Mouse (Mus musculus) midbrain, postnatal 0 days (tissue): Measurements from ENCODE around the gene Thsd4. TPM values are rescaled to one million over a fixed set of nuclear protein-coding genes. Genes with fewer than 3 reads are reported as not detected.

Experiments used
- ATAC-seq: fragments of 200-750 bp; cut with Nextera tagmentation; 2 replicates; pipeline ENCODE4 v1.8.0; 2017; ENCODE audit warnings: moderate number of reproducible peaks, mild to moderate bottlenecking, moderate TSS enrichment, moderate library complexity; ENCODE audit not compliant: low FRiP score
- DNase-seq: peaks from one replicate; pipeline ENCODE4 v3.0.0-alpha.2; 2015; ENCODE audit warnings: low spot score
- H3K27ac ChIP-seq: fragments of 300-500 bp; sonication (generic); 2 replicates; pipeline ENCODE4 v1.5.1; 2014; ENCODE audit warnings: low read depth, mild to moderate bottlenecking, low read length, mixed read lengths
- H3K27me3 ChIP-seq: fragments of 300-500 bp; sonication (generic); 2 replicates; pipeline ENCODE4 v1.6.1; 2014; ENCODE audit warnings: low read length, control low read depth, mixed read lengths; ENCODE audit not compliant: insufficient read depth
- H3K36me3 ChIP-seq: fragments of 300-500 bp; sonication (generic); 2 replicates; pipeline ENCODE4 v1.6.1; 2014; ENCODE audit warnings: low read length, control low read depth, mixed read lengths; ENCODE audit not compliant: insufficient read depth
- H3K4me1 ChIP-seq: fragments of 300-500 bp; sonication (generic); 2 replicates; pipeline ENCODE4 v1.6.1; 2014; ENCODE audit warnings: mild to moderate bottlenecking, control low read depth, antibody characterized with exemption, low read length, mixed read lengths; ENCODE audit not compliant: insufficient read depth
- H3K4me2 ChIP-seq: fragments of 300-500 bp; sonication (generic); 2 replicates; pipeline ENCODE4 v1.6.1; 2014; ENCODE audit warnings: low read depth, mild to moderate bottlenecking, low read length, mixed read lengths; ENCODE audit not compliant: poor library complexity, severe bottlenecking
- H3K4me3 ChIP-seq: fragments of 300-500 bp; sonication (generic); 2 replicates; pipeline ENCODE4 v1.5.1; 2014; ENCODE audit warnings: low read depth, mild to moderate bottlenecking, low read length, moderate library complexity
- H3K9ac ChIP-seq: fragments of 300-500 bp; sonication (generic); replicated peaks from 2 replicates; pipeline ENCODE4 v1.6.1; 2014; ENCODE audit warnings: mild to moderate bottlenecking, low read length, moderate library complexity, mixed read lengths; ENCODE audit not compliant: poor library complexity, severe bottlenecking
- H3K9me3 ChIP-seq: fragments of 300-500 bp; sonication (generic); 2 replicates; pipeline ENCODE4 v1.6.1; 2016; ENCODE audit warnings: low read length, control low read depth
- CTCF ChIP-seq: IDR thresholded peaks from 2 replicates; pipeline ENCODE4 v1.5.1; 2016; ENCODE audit warnings: antibody characterized with exemption, mild to moderate bottlenecking
- WGBS: fragments of 180-500 bp; shearing (Covaris S2); extraction: QIAGEN DNeasy Blood & Tissue Kit; methylation state at CpG from one replicate; pipeline ENCODE4 v1.1.7; 2014; 5-methylcytosine and 5-hydroxymethylcytosine counted together
- polyA plus RNA-seq: library from polyadenylated mRNA; unstranded; fragments of >200 nt; fragmentation: Nextera tagmentation; extraction: Ambion mirVana; gene quantifications from 2 replicates; pipeline ENCODE4 v1.2.1, GENCODE M21; 2015
- total RNA-seq: library from RNA; depleted of rRNA; stranded (reverse); fragments of >200 nt; gene quantifications from 2 replicates; pipeline ENCODE4 v1.2.3, GENCODE M21; 2014

The Thsd4 gene
- total and polyA plus RNA-seq, 2 experiments from 2014 or later = 4.8 to 23.6 TPM

DNA sequence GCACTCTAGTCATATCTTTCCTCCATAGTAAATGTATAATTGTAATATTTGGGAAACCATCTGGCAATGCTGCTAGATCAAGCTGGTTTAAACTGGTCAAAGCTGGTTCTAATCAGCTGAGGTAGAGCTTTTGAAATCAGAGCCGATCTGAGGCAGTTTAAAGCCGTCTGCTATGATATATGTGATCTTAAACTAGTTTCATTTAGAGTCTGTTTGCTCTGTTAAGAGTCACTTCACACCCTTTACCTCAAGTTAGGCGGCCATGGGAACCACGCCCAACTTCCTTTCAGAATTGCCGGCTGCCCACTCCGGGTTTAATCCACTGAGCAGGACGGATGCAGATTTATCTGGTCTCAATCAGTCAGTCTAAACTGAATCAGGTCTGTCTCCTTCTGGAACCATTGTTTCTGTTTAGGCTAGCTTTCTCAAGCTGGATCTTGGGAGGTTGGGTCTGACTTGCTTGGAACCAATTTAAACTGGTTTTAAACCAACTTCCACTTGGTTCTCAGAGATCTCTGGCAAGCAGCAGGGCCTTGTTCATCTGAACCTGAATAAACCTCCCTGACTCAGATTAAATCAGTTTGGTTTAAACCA, 21.7 kb upstream of the Thsd4 start:
- Histone ChIP-seq H3K27me3 (no peaks in the 10 kb centered on the region), H3K9me3 (no peaks in the 10 kb centered on the region), H3K9ac (no peak overlapping the region), H3K36me3 (no peaks in the 10 kb centered on the region), H3K4me3 (no peak overlapping the region), H3K4me2 (no peak overlapping the region), H3K27ac (no peak overlapping the region), H3K4me1 (no peaks in the 10 kb centered on the region)
- no peak for ATAC-seq
- TF ChIP-seq CTCF = no peak
- 86% methylated on average over 7 of the region's 7 CpGs for WGBS
- DNase-seq = no peak

DNA sequence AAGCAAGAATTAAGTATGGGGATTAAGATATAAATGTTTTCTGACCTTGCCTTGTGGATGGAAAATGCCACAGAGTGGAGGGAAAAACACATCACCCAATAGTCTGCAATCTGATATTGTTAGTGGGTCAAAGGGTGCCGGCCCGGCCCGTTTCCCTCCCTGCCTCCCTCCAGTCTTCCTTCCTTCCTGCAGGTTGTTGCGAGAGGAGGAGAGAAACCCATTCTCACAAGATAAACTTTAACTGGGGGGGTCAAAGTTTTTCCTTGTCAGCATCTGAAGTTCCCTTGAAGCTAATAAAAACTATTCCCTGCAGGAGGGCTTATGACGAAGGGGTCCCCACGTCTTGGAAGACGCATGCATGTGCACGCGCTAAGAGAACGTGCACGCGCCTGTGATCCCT, 8.5 kb upstream of the Thsd4 start:
- TF ChIP-seq CTCF = no peak
- DNase-seq = no peak
- WGBS = 91% methylated on average over 12 of the region's 12 CpGs

DNA sequence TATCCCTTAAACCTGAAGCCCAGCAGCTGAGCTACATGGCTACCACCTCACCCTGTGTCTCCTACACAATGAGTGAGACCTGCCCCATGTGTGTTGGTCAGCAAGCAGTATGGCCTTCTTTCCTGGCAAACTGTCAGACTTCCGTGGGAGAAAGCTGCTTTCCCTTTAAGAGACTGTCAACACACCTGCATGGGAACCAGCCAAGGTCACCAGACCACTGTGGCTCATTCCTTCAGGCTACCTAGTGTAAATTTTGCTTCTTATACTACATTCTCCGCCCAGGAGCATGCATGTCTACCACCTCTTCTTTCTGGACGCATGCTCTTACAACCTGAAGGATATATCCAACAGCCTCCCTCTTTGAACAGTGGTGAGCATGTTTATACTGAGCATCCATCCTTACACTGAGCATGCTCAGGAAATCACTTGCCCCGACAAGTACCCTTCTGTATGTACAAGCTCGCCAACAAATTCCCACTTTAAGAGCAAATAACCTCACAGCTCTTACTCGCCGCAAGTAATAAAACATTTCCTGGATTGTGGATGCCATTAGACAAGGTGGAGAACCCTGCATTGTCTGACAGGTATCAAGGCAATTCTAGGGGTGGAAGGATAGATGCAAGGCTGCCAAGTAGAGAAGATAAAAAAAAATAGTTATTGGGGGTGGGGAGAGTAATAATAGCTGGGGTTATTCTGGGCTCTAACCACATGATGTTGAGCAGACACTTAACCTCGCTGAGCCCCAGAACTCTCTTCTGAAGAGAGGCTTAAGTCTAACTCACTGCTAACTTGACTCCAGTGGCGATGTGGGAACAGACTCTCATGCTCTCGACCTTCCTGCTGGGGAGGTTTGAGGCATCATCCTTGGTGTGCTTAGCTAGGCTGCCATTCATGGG, 7.8 kb upstream of the Thsd4 start:
- Histone ChIP-seq H3K27me3 (no peaks in the 10 kb centered on the region), H3K36me3 (no peaks in the 10 kb centered on the region), H3K9me3 (no peaks in the 10 kb centered on the region), H3K4me2 (no peak overlapping the region), H3K9ac (no peak overlapping the region), H3K4me1 (no peaks in the 10 kb centered on the region), H3K4me3 (no peak overlapping the region), H3K27ac (no peak overlapping the region)
- ATAC-seq (no peak), DNase-seq (no peak)
- WGBS = 90% methylated on average over 10 of the region's 10 CpGs
- no peak for TF ChIP-seq CTCF

More for the DNA sequence above, 8.5 kb upstream of the Thsd4 start:
- H3K4me2 ChIP-seq = no peak overlapping the region
- H3K4me1 ChIP-seq = no peaks in the 10 kb centered on the region
- H3K9me3 ChIP-seq = no peaks in the 10 kb centered on the region
- H3K27ac ChIP-seq = no peak overlapping the region
- no peaks in the 10 kb centered on the region for H3K27me3 ChIP-seq
- H3K9ac ChIP-seq = no peak overlapping the region
- H3K36me3 ChIP-seq = no peaks in the 10 kb centered on the region
- H3K4me3 ChIP-seq = no peak overlapping the region
- no peak for ATAC-seq

DNA sequence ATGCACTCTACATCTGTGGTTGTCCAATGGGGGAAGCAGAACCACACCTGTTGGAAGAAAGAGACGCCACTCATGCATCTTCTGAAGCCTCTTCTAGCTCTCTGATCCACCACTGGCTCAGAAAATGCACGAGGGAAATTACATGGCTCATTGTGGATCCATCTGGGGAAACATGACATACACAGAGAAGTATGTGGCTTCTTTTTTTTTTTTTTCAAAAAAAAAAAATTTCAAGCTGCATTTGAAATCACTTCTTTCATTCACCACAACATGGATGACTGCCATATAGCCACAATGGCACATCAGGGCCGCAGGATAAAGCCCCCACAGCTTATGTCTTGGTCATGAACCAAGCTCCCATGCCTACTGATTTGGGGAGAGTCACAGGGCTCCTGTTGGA, 6.4 kb upstream of the Thsd4 start:
- Histone ChIP-seq H3K4me2 (no peak overlapping the region), H3K36me3 (no peaks in the 10 kb centered on the region), H3K4me3 (no peak overlapping the region), H3K27me3 (no peaks in the 10 kb centered on the region), H3K4me1 (no peaks in the 10 kb centered on the region), H3K9ac (no peak overlapping the region), H3K9me3 (no peaks in the 10 kb centered on the region), H3K27ac (no peak overlapping the region)
- ATAC-seq = no peak
- DNase-seq = no peak
- WGBS = 67% methylated on average over 3 of the region's 3 CpGs
- no peak for TF ChIP-seq CTCF

DNA sequence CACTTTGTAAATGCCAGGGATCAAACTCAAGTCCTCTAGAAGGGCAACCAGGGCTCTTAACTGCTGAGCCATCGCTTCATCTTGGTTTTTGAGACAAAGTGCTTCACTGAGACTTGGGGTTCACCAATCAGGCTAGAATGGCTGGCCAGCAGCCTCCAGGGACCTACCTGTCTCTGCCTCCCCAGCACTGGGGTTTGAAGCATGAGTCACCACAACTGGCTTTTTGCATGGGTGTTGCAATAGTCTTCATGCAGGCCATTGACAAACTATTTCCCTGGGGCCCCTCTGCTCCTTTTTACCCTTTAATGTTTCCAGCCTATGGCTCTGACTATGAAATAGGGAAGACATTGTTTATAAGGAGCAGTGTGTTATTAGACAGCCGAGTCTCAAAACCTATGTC, 6.0 kb upstream of the Thsd4 start:
- Histone ChIP-seq H3K27ac (no peak overlapping the region), H3K9ac (no peak overlapping the region)
- 93% methylated on average over 2 of the region's 2 CpGs for WGBS

DNA sequence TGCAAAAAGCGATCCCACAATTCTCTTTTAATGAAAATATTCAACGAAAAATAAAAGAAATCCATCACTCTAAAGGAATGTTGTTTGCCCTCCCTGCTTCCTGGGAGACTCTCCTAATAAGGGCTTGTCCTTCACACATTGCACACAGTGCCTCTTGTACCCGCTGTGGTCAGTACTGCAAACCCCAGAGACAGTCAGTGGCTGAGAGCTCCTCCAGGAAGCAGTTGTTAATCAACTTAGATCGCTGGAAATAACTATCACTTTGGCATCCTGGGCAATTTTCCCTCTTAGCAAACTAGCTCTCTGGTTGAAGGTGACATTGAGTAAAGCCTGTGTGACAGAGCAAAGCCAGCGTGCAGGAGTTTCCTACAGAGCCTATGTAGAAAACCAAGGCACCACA, 5.2 kb upstream of the Thsd4 start:
- Histone ChIP-seq H3K4me2 (no peak overlapping the region), H3K9ac (no peak overlapping the region), H3K9me3 (no peaks in the 10 kb centered on the region), H3K36me3 (no peaks in the 10 kb centered on the region), H3K4me1 (no peaks in the 10 kb centered on the region), H3K27ac (no peak overlapping the region), H3K4me3 (no peak overlapping the region), H3K27me3 (0 out of 2 replicates have a peak, but pooled peaks cover 2% of the 10 kb centered on the region)
- WGBS = 81% methylated on average over 5 of the region's 5 CpGs
- no peak for ATAC-seq
- DNase-seq = no peak
- TF ChIP-seq CTCF = no peak

More for the DNA sequence above, 6.0 kb upstream of the Thsd4 start:
- Histone ChIP-seq H3K36me3 (no peaks in the 10 kb centered on the region), H3K27me3 (no peaks in the 10 kb centered on the region), H3K4me3 (no peak overlapping the region), H3K4me2 (no peak overlapping the region), H3K9me3 (no peaks in the 10 kb centered on the region), H3K4me1 (no peaks in the 10 kb centered on the region)
- no peak for DNase-seq
- no peak for ATAC-seq
- no peak for TF ChIP-seq CTCF
